Mouse (Mus musculus) cerebellum, adult 2 months (tissue): Measurements from ENCODE around the gene Rbpj.

Experiments used
- CTCF ChIP-seq: fragments of 200-500 bp; IDR thresholded peaks from 2 replicates; pipeline ENCODE4 v1.5.1; 2011; ENCODE audit warnings: low read depth, mild to moderate bottlenecking, control low read depth, low read length, moderate library complexity, borderline replicate concordance; ENCODE audit not compliant: insufficient read depth
- POLR2A ChIP-seq: fragments of 200-500 bp; IDR thresholded peaks from 2 replicates; pipeline ENCODE4 v1.6.1; 2011; ENCODE audit warnings: low read length, control low read depth, borderline replicate concordance; ENCODE audit not compliant: insufficient read depth

DNA sequence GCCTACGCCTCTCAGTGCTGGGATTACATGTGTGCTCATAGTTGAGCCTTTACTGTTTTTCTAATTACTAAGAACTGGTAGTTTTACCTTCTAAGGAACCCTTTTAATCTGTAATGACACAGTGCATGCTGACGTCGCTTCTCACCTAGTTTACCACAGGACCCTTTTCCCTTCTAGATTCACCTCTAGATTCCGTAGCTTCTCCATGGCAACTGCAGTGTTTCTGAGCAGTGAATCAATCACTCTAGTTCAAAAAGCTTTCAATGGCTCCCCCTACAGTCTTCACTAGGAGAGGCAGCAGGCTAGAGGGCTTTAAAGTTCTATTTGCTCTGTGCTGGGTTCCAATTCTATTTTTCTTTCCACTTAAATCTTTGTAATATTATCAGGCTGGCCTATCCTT is 128.3 kb downstream of the Rbpj start:
- TF ChIP-seq CTCF (peak; percentile 52; the same call in 1 of the 2 replicates), POLR2A (no peak)
